Mouse (Mus musculus): ENCODE data around the gene Pax7. TPM values are rescaled to one million over a fixed set of nuclear protein-coding genes. Genes with fewer than 3 reads are reported as not detected.
A peak's percentile ranks its signal among the peaks of the same experiment; 100 is the strongest.

Gene Pax7
- polyA plus RNA-seq, 1 experiment from 2014 or later, result not detected

DNA sequence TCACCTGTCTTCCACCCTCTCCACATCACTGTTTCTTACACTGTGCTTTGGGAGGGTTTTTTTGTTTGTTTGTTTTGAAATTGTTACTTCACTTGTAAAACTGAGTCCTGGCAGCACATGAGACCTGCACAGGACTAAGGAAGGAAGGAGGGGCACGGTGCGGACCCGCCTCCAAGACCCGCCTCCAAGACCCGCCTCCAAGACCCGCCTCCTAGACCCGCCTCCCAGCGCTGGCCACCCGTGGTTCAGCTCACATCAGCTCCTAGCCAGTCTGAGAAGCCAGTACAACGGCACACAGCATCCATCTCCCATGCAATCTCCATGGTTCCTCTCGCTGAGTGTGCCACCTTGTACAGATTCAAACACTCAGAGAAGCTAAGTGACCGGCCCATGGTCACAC lies 38.4 kb upstream of the Pax7 start:
- ATAC-seq, result no peak
- Histone ChIP-seq H3K27ac (ENCODE audit: low read length) (no peak overlapping the region), H3K27me3 (replicated peaks; ENCODE audit: insufficient read depth, low read length) (no peaks in the 10 kb centered on the region), H3K4me1 (ENCODE audit: insufficient read depth, low read depth, low read length) (no peaks in the 10 kb centered on the region), H3K4me2 (replicated peaks; ENCODE audit: low read depth, low read length) (no peak overlapping the region), H3K36me3 (ENCODE audit: insufficient read depth, low read length) (no peaks in the 10 kb centered on the region), H3K9me3 (ENCODE audit: low read length) (no peaks in the 10 kb centered on the region), H3K4me3 (ENCODE audit: low read depth, low read length) (no peak overlapping the region), H3K9ac (replicated peaks; ENCODE audit: low read depth) (no peak overlapping the region)
- no peak for DNase-seq (ENCODE audit: low spot score)
- 22% methylated on average over 8 of the region's 12 CpGs for WGBS
- TF ChIP-seq EP300 (IDR thresholded peaks at IDR 0.05) (no peak), CTCF (IDR thresholded peaks at IDR 0.05) (no peak)

DNA sequence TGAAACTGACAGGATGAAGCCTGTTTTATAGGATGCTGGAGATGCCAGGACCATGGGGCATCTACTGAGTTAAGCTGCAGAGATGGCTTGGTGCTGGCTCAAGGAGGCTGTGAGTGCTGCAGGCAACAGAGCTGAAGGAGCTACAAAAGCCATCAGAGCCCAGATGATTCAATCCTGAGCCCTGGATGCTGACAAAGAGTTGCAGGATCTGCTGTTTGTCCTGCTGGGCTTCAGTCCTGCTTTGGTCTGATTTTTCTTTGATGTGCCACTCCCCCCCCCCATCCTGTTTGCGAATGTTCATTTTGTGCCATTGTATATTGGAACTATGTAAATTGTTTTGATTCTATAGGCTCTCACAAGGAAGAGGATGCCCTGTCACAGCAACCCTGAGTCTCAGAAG lies 29.9 kb upstream of the Pax7 start:
- Histone ChIP-seq H3K27me3 (replicated peaks; ENCODE audit: insufficient read depth, low read length) (peaks cover 2% of the 10 kb centered on the region; the same call in 1 of the 2 replicates), H3K4me1 (ENCODE audit: insufficient read depth, low read depth, low read length) (no peaks in the 10 kb centered on the region), H3K9ac (replicated peaks; ENCODE audit: low read depth) (no peak overlapping the region), H3K9me3 (ENCODE audit: low read length) (no peaks in the 10 kb centered on the region), H3K27ac (ENCODE audit: low read length) (no peak overlapping the region), H3K36me3 (ENCODE audit: insufficient read depth, low read length) (no peaks in the 10 kb centered on the region), H3K4me2 (replicated peaks; ENCODE audit: low read depth, low read length) (no peak overlapping the region), H3K4me3 (ENCODE audit: low read depth, low read length) (no peak overlapping the region)
- DNase-seq (ENCODE audit: low spot score) (no peak), ATAC-seq (no peak)
- TF ChIP-seq CTCF (IDR thresholded peaks at IDR 0.05), result no peak
- TF ChIP-seq EP300 (IDR thresholded peaks at IDR 0.05), result no peak
- WGBS, result 77% methylated on average over 1 of the region's 1 CpGs

DNA sequence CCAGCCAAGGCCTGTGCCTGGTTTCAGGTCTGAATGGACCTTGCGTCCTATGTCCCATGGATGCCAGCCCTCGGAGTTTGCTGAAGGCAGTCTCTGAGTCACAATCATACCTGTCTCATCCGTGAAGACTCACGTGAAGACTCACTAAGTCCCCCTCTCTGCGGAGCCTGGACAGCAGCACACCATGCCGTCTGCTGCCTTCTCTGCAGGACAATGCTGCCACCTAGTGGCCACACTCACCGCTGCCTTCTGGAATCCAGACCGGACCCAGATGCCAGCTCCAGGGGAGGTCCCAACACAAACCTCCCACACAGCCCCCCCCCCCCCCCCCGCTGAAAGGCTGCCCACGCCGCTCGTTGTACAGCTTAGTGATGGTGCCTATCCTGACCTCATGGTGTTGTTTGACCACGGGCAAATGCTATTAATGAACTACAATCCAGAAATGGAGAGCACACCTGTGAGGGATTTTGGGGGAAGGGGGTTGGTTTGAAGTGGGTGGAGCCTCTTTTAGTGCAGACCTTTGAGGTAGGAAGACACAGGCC lies 25.4 kb upstream of the Pax7 start:
- ATAC-seq, result peak; percentile 49; the same call in 1 of the 2 replicates
- no peak overlapping the region for H3K27ac ChIP-seq (ENCODE audit: low read length)
- under 1% methylated on average over 13 of the region's 13 CpGs for WGBS
- peak; percentile 83 for DNase-seq (ENCODE audit: low spot score)
- no peaks in the 10 kb centered on the region for H3K9me3 ChIP-seq (ENCODE audit: low read length)
- no peak overlapping the region for H3K4me3 ChIP-seq (ENCODE audit: low read depth, low read length)
- H3K27me3 ChIP-seq (replicated peaks; ENCODE audit: insufficient read depth, low read length), result peaks cover 8% of the 10 kb centered on the region
- H3K4me2 ChIP-seq (replicated peaks; ENCODE audit: low read depth, low read length), result no peak overlapping the region
- H3K36me3 ChIP-seq (ENCODE audit: insufficient read depth, low read length), result no peaks in the 10 kb centered on the region
- peak; percentile 93 for TF ChIP-seq CTCF (IDR thresholded peaks at IDR 0.05)
- TF ChIP-seq EP300 (IDR thresholded peaks at IDR 0.05), result no peak
- H3K4me1 ChIP-seq (ENCODE audit: insufficient read depth, low read depth, low read length), result no peaks in the 10 kb centered on the region
- H3K9ac ChIP-seq (replicated peaks; ENCODE audit: low read depth), result no peak overlapping the region

DNA sequence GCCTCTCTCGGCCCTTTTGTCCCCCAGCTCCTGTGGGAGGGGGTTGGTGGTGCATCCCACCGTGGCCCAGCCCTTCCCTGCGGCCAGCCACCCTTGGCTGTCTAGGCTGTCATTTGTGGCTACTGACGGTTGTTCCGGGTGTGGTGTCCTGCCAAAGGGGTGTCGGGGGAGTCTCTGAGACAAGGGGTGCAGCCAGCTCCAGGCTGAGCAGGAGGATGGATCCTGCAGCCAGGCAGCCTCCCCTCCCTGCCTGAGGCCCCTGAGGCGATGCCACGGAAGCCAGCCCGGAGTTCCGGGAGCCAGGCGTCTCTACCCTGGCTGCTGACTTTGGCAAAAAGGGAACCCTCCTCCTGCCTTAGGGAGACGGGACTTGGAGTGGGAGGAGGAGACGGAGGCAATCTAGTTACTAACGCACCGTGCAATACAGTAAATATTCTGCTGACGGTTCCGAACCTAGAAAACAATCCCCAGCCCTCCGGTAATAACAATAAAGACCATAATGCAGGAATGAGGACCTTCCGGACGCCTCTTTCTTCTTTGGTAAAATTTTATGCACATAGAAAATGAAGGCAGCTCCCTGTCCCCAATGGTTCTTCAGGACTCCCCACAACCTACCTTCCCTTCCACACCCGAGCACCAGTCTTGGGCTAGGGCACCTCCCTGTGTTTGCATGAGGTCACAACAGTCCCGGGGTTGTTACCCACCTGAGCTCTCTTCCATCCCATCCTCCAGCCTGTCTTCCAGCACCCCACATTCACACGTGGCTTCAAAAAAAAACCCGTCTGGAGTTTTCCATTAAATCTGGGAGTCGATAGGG lies 19.1 kb upstream of the Pax7 start:
- Histone ChIP-seq H3K27ac (ENCODE audit: low read length) (no peak overlapping the region), H3K27me3 (replicated peaks; ENCODE audit: insufficient read depth, low read length) (peaks cover 36% of the 10 kb centered on the region), H3K4me2 (replicated peaks; ENCODE audit: low read depth, low read length) (no peak overlapping the region), H3K9me3 (ENCODE audit: low read length) (no peaks in the 10 kb centered on the region), H3K4me3 (ENCODE audit: low read depth, low read length) (no peak overlapping the region), H3K9ac (replicated peaks; ENCODE audit: low read depth) (no peak overlapping the region), H3K36me3 (ENCODE audit: insufficient read depth, low read length) (no peaks in the 10 kb centered on the region), H3K4me1 (ENCODE audit: insufficient read depth, low read depth, low read length) (no peaks in the 10 kb centered on the region)
- 3% methylated on average over 25 of the region's 25 CpGs for WGBS
- TF ChIP-seq EP300 (IDR thresholded peaks at IDR 0.05) (no peak), CTCF (IDR thresholded peaks at IDR 0.05) (peak; percentile 32)
- DNase-seq (ENCODE audit: low spot score) (no peak), ATAC-seq (no peak)

DNA sequence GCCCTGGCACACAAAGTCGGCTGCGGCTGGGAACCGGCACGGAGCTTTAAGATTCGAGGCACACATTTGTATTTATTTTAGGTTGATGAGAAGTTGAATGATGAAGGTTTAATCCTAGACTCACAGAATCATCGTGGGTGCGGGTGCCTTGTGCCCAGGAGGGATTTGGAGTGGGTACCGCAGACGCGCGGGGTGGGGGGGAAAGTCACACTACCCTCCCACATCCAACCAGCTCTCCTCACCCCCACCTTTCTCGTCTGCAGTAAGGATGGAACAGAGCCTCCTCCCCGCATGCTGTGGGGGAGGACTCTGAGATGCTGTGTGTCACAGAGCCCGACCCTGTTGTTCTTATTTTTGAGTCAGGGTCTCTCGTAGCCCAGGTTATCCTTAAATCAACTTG lies 18.1 kb upstream of the Pax7 start:
- Histone ChIP-seq H3K27me3 (replicated peaks; ENCODE audit: insufficient read depth, low read length) (peaks cover 36% of the 10 kb centered on the region), H3K4me2 (replicated peaks; ENCODE audit: low read depth, low read length) (no peak overlapping the region), H3K27ac (ENCODE audit: low read length) (no peak overlapping the region), H3K4me1 (ENCODE audit: insufficient read depth, low read depth, low read length) (no peaks in the 10 kb centered on the region), H3K9me3 (ENCODE audit: low read length) (no peaks in the 10 kb centered on the region), H3K4me3 (ENCODE audit: low read depth, low read length) (no peak overlapping the region), H3K9ac (replicated peaks; ENCODE audit: low read depth) (no peak overlapping the region), H3K36me3 (ENCODE audit: insufficient read depth, low read length) (no peaks in the 10 kb centered on the region)
- no peak for TF ChIP-seq EP300 (IDR thresholded peaks at IDR 0.05)
- TF ChIP-seq CTCF (IDR thresholded peaks at IDR 0.05), result no peak
- ATAC-seq (no peak), DNase-seq (ENCODE audit: low spot score) (no peak)
- 15% methylated on average over 15 of the region's 15 CpGs for WGBS

DNA sequence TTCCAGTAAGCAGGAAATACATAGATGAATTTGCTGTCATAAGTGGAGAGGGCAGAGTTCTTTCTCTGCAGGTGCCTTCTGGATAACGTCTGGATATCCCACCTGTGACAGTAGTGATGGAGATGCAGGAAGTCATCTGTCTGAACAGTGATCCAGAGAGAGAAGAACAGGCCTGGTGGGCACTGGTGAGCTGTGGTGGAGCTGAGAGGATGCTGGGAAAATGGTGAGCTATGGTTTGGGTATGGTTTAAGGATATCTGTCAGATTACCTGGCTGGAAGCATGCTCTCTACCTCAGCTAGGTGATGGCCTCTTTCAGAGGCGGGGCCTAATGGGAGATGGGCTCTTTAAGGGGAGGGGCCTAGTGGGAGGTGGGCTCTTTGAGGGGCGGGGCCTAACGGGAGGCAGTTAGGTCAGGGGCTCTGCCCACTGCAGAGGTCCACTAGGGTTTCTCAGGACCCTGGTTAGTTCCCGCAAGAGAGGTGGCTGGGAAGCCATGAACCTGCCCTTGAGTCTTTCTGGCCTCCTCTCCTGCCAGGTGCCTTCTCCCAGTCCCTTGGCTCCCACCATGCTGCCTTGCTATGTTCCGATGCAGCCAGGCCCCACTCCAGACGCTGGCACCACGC lies 17.3 kb upstream of the Pax7 start:
- DNase-seq (ENCODE audit: low spot score) (no peak), ATAC-seq (no peak)
- no peak overlapping the region for H3K27ac ChIP-seq (ENCODE audit: low read length)
- peaks cover 36% of the 10 kb centered on the region; the same call in 1 of the 2 replicates for H3K27me3 ChIP-seq (replicated peaks; ENCODE audit: insufficient read depth, low read length)
- H3K4me2 ChIP-seq (replicated peaks; ENCODE audit: low read depth, low read length), result no peak overlapping the region
- no peak overlapping the region for H3K9ac ChIP-seq (replicated peaks; ENCODE audit: low read depth)
- H3K4me3 ChIP-seq (ENCODE audit: low read depth, low read length), result no peak overlapping the region
- H3K9me3 ChIP-seq (ENCODE audit: low read length), result no peaks in the 10 kb centered on the region
- WGBS, result 7% methylated on average over 8 of the region's 8 CpGs
- no peaks in the 10 kb centered on the region for H3K4me1 ChIP-seq (ENCODE audit: insufficient read depth, low read depth, low read length)
- H3K36me3 ChIP-seq (ENCODE audit: insufficient read depth, low read length), result no peaks in the 10 kb centered on the region
- TF ChIP-seq CTCF (IDR thresholded peaks at IDR 0.05), result no peak
- TF ChIP-seq EP300 (IDR thresholded peaks at IDR 0.05), result no peak

Data from lung, postnatal 0 days (tissue).